Mouse (Mus musculus) ES-E14 (cell line): ENCODE measurements around the gene Cacna1d.

ENCODE experiments used
- CHD2 ChIP-seq: IDR thresholded peaks from 2 replicates; pipeline ENCODE4 v1.6.1; 2014; ENCODE audit warnings: mild to moderate bottlenecking, low read depth, low read length, inconsistent platforms
- HCFC1 ChIP-seq: IDR thresholded peaks from 2 replicates; pipeline ENCODE4 v1.6.1; 2012; ENCODE audit warnings: low read length, inconsistent platforms, borderline replicate concordance; ENCODE audit not compliant: insufficient read depth
- MAFK ChIP-seq: IDR thresholded peaks from 2 replicates; pipeline ENCODE4 v1.6.1; 2014; ENCODE audit warnings: mild to moderate bottlenecking, low read depth, low read length, inconsistent platforms; ENCODE audit not compliant: insufficient read depth
- ZC3H11A ChIP-seq: IDR thresholded peaks from 2 replicates; pipeline ENCODE4 v1.6.1; 2012; ENCODE audit warnings: low read depth, mild to moderate bottlenecking, inconsistent platforms, low read length, borderline replicate concordance
- ZNF384 ChIP-seq: IDR thresholded peaks from 2 replicates; pipeline ENCODE4 v1.6.1; 2012; ENCODE audit warnings: low read depth, low read length, inconsistent platforms

DNA sequence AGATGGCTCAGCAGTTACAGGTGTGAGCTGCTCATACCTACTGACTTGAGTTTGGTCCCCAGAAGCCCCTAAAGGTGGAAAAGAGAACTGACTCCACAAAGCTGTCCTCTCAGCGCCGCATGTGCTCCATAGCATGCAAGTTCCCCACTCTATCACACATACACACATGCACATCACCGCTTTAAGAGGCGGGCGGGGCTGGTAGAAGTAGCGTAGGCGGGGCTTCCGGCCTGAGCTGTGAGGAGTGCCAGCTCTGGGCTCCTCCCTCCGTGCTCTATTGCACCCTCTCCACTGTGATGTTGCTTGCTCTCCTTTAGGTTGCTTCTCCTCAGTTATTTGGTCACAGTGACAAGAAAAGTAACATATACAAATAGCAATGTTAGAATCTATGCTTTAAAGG is 225.5 kb downstream of the Cacna1d start:
- no peak for TF ChIP-seq HCFC1
- TF ChIP-seq ZNF384 = no peak
- no peak for TF ChIP-seq CHD2
- no peak for TF ChIP-seq MAFK
- no peak for TF ChIP-seq ZC3H11A
